Mouse (Mus musculus) lung, embryonic 16.5 days (tissue): Measurements from ENCODE around the gene Psmc3ip. TPM values are rescaled to one million over a fixed set of nuclear protein-coding genes. Genes with fewer than 3 reads are reported as not detected.

Experiments
- ATAC-seq: fragments of 200-750 bp; cut with Nextera tagmentation; 2 replicates; pipeline ENCODE4 v1.8.0; 2017; ENCODE audit warnings: low read depth, mild to moderate bottlenecking, moderate library complexity
- H3K27ac ChIP-seq: fragments of 300-500 bp; sonication (generic); 2 replicates; pipeline ENCODE4 v1.5.1; 2014; ENCODE audit warnings: mild to moderate bottlenecking, control low read depth, low read length
- H3K27me3 ChIP-seq: fragments of 300-500 bp; sonication (generic); 2 replicates; pipeline ENCODE4 v1.6.1; 2014; ENCODE audit warnings: low read depth, low read length, mixed read lengths; ENCODE audit not compliant: control insufficient read depth, insufficient read depth
- H3K36me3 ChIP-seq: fragments of 300-500 bp; sonication (generic); 2 replicates; pipeline ENCODE4 v1.6.1; 2014; ENCODE audit warnings: low read length; ENCODE audit not compliant: control insufficient read depth, insufficient read depth
- H3K4me1 ChIP-seq: fragments of 300-500 bp; sonication (generic); replicated peaks from 2 replicates; pipeline ENCODE4 v1.6.1; 2014; ENCODE audit warnings: low read length, mixed read lengths; ENCODE audit not compliant: control insufficient read depth, insufficient read depth
- H3K4me2 ChIP-seq: fragments of 300-500 bp; sonication (generic); 2 replicates; pipeline ENCODE4 v1.6.1; 2014; ENCODE audit warnings: low read depth, low read length, control low read depth
- H3K4me3 ChIP-seq: fragments of 300-500 bp; sonication (generic); 2 replicates; pipeline ENCODE4 v1.5.1; 2014; ENCODE audit warnings: mild to moderate bottlenecking, low read length, control low read depth
- H3K9ac ChIP-seq: fragments of 300-500 bp; sonication (generic); 2 replicates; pipeline ENCODE4 v1.6.1; 2014; ENCODE audit warnings: low read length, control low read depth
- H3K9me3 ChIP-seq: fragments of 300-500 bp; sonication (generic); 2 replicates; pipeline ENCODE4 v1.6.1; 2016; ENCODE audit warnings: low read length; ENCODE audit not compliant: control insufficient read depth
- WGBS: fragments of 180-500 bp; shearing (Covaris S2); extraction: QIAGEN DNeasy Blood & Tissue Kit; methylation state at CpG from one replicate; pipeline ENCODE4 v1.1.7; 2014; 5-methylcytosine and 5-hydroxymethylcytosine counted together
- polyA plus RNA-seq: library from polyadenylated mRNA; unstranded; fragments of >200 nt; fragmentation: Nextera tagmentation; extraction: Ambion mirVana; gene quantifications from 2 replicates; pipeline ENCODE4 v1.2.1, GENCODE M21; 2015

Gene Psmc3ip
- polyA plus RNA-seq, 1 experiment from 2014 or later = 32.3 TPM

DNA sequence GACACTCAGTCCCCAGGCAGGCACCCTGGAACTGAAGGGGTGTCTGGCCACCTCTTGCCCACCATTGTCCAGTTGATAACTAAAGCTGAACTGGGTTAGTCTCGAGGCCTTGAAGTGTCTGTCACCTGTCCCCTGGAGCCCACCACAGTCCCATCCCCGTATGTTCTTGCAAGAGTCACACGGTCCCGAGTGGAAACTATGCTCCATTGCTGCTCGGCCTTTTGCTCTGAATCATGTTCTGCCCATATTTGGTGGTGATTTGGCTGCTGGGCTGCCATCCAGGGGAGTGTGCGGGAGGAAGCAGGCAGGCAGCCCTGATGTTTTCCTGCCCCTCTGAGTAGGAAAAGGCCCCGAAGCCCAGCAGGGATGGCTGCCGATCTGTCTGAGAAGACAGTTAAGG, 35.1 kb downstream of the Psmc3ip start:
- Histone ChIP-seq H3K4me2 (no peak overlapping the region), H3K9ac (peak overlapping the region; percentile 40; the same call in 1 of the 2 replicates), H3K36me3 (no peaks in the 10 kb centered on the region), H3K4me1 (peaks cover 85% of the 10 kb centered on the region), H3K27me3 (no peaks in the 10 kb centered on the region), H3K27ac (peak overlapping the region; percentile 92), H3K4me3 (no peak overlapping the region), H3K9me3 (no peaks in the 10 kb centered on the region)
- 29% methylated on average over 8 of the region's 8 CpGs for WGBS
- ATAC-seq = no peak

DNA sequence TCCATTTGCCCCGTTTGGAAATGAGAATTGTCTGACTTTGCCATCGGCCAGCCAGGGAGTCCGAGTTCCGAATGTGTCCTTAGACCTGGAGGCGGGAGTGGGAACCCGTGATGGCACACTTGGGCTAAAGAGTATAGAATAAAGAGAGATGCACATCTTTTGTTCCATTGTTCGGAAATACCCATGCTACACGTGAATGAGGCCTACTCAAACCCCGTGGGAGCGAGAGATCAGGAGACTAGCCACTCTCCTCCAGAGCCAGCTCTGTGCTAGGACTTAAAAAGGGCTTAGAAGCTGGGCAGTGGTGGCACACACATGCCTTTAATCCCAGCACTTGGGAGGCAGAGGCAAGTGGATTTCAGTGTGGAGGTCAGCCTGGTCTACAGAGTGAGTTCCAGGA, 35.8 kb downstream of the Psmc3ip start:
- H3K4me1 ChIP-seq = peaks cover 85% of the 10 kb centered on the region
- no peak for ATAC-seq
- no peaks in the 10 kb centered on the region for H3K9me3 ChIP-seq
- H3K27ac ChIP-seq = peak overlapping the region; percentile 92
- 85% methylated on average over 10 of the region's 10 CpGs for WGBS
- no peak overlapping the region for H3K4me2 ChIP-seq
- H3K27me3 ChIP-seq = no peaks in the 10 kb centered on the region
- H3K4me3 ChIP-seq = no peak overlapping the region
- no peaks in the 10 kb centered on the region for H3K36me3 ChIP-seq
- H3K9ac ChIP-seq = no peak overlapping the region; the same call in 1 of the 2 replicates

DNA sequence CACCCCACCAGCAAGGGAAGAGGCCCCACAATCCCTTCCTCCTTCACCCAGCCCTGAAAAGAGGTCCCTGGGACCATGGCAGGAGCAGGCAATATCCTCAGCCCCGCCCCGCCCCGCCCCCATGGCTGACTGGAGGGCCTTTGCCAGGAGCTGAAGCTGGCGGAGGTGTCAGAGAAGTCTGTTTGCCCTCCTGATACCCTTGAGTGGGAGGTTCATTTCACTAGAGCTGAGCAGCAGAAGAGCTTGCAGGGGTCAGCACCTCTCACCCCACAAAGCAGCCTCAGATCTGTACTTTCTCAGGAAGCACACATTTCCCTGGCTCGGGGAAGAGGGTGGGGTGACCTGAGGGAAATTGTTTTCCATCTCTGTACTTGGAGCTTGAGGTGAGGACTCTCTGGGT, 36.5 kb downstream of the Psmc3ip start:
- Histone ChIP-seq H3K4me1 (peaks cover 79% of the 10 kb centered on the region), H3K36me3 (peaks cover 5% of the 10 kb centered on the region; the same call in 1 of the 2 replicates), H3K4me3 (no peak overlapping the region), H3K9me3 (peaks cover 2% of the 10 kb centered on the region; the same call in 1 of the 2 replicates), H3K27ac (peak overlapping the region; percentile 92), H3K27me3 (no peaks in the 10 kb centered on the region), H3K9ac (0 out of 2 replicates have a peak overlapping the region, but pooled peaks have one; percentile 21), H3K4me2 (no peak overlapping the region)
- no peak for ATAC-seq
- 52% methylated on average over 5 of the region's 5 CpGs for WGBS

GRCm38 (mm10) chr11:101057860-101058259, 37.4 kb downstream of the Psmc3ip start:
- H3K27me3 ChIP-seq = no peaks in the 10 kb centered on the region
- WGBS = 25% methylated on average over 5 of the region's 5 CpGs
- H3K4me3 ChIP-seq = no peak overlapping the region
- H3K9ac ChIP-seq = no peak overlapping the region; the same call in 1 of the 2 replicates
- no peak overlapping the region for H3K4me2 ChIP-seq
- peaks cover 6% of the 10 kb centered on the region for H3K36me3 ChIP-seq
- H3K9me3 ChIP-seq = peaks cover 2% of the 10 kb centered on the region; the same call in 1 of the 2 replicates
- H3K27ac ChIP-seq = peak overlapping the region; percentile 95
- ATAC-seq = peak; percentile 27; the same call in 1 of the 2 replicates
- peaks cover 72% of the 10 kb centered on the region for H3K4me1 ChIP-seq

- WGBS = 13% methylated on average over 8 of the region's 8 CpGs
- peaks cover 68% of the 10 kb centered on the region for H3K4me1 ChIP-seq
- H3K9me3 ChIP-seq = peaks cover 2% of the 10 kb centered on the region; the same call in 1 of the 2 replicates
- H3K4me3 ChIP-seq = no peak overlapping the region
- no peaks in the 10 kb centered on the region for H3K27me3 ChIP-seq
- H3K9ac ChIP-seq = peak overlapping the region; percentile 52
- H3K4me2 ChIP-seq = peak overlapping the region; percentile 26
- peak; percentile 91 for ATAC-seq
- peak overlapping the region; percentile 95 for H3K27ac ChIP-seq
- peaks cover 6% of the 10 kb centered on the region for H3K36me3 ChIP-seq
These were observed 38.4 kb downstream of the Psmc3ip start for GRCm38 (mm10) chr11:101056885-101057284.

DNA sequence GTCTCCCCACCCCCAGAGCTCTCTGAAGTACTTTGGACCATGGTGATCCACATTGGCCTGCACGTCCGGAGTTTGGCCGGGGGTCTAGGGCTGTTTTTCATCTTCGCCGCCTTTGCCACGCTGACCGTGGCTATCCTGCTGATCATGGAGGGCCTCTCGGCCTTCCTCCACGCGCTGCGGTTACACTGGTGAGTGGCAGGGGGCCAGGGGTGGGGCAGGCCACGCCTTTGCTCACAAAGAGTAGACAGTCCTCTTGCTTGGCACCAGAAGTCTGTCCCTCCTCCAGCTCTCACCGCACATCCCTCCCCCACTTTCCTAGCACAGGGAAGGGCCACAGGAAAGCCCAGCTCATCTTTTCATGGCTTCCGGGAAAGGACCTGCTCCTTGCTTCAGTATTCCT, 39.8 kb downstream of the Psmc3ip start:
- H3K27me3 ChIP-seq = no peaks in the 10 kb centered on the region
- peaks cover 59% of the 10 kb centered on the region for H3K4me1 ChIP-seq
- H3K36me3 ChIP-seq = peaks cover 10% of the 10 kb centered on the region
- no peak overlapping the region for H3K9ac ChIP-seq
- no peak for ATAC-seq
- H3K27ac ChIP-seq = peak overlapping the region; percentile 95
- no peak overlapping the region for H3K4me3 ChIP-seq
- peaks cover 2% of the 10 kb centered on the region; the same call in 1 of the 2 replicates for H3K9me3 ChIP-seq
- 58% methylated on average over 14 of the region's 14 CpGs for WGBS
- H3K4me2 ChIP-seq = no peak overlapping the region

DNA sequence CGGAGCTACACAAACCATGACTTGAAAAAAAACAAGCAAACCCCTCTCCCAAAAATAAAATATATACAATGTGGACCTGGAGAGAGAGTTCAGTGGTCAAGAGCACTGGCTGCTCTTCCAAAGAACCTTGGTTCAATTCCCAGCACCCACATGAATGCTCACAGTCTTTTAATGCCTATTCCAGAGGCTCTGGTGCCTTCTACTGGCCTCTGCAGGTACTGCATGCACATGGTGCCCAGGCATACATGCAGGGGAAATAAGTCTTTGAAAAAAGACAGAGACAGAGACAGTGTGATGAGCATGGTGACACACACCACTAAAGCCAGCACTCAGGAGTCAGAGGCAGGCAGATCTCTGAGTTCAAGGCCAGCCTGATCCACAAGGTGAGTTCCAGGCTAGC, 41.3 kb downstream of the Psmc3ip start:
- Histone ChIP-seq H3K9me3 (peaks cover 2% of the 10 kb centered on the region; the same call in 1 of the 2 replicates), H3K4me1 (peaks cover 46% of the 10 kb centered on the region), H3K27ac (no peak overlapping the region), H3K4me3 (no peak overlapping the region), H3K27me3 (no peaks in the 10 kb centered on the region), H3K9ac (no peak overlapping the region), H3K36me3 (peaks cover 16% of the 10 kb centered on the region), H3K4me2 (no peak overlapping the region)
- ATAC-seq = no peak
- WGBS = 96% methylated on average over 1 of the region's 1 CpGs

DNA sequence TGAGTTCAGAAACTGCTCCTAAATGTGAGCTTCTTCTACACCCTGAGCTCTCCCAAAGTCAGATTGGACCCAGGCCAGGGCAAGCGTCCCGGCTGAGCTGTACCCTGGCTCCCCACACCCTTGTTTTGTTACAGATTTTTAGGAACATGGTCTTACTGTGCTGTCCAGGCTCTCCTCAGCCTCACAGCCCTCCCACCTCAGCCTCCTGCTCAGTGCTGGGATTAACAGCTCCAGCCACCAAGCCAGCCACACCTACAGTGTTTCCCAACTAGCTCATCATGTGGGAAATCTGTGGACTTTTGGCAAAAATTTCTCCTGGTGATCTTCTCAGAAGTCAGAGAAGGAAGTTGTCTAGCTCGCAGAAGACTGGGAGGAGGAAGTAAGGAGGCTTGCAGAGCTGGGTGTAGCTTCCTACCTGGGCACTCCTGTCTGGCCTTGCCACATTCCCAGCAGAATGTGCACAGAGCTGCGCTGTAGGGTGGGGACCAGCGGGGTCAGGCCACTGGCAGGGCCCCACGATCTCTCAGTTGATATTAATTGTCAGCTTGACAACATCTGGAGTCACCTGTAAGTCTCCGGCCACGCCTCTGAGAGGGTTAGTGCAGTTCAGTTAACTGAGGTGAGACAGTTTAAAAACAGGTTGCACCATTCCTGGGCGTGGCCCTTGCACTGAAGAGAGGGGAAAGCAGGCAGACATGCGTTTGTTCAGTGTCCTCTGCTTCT, 42.3 kb downstream of the Psmc3ip start:
- H3K27me3 ChIP-seq = no peaks in the 10 kb centered on the region
- peak overlapping the region; percentile 36; the same call in 1 of the 2 replicates for H3K9ac ChIP-seq
- H3K4me3 ChIP-seq = no peak overlapping the region
- peak overlapping the region; percentile 73 for H3K27ac ChIP-seq
- peaks cover 2% of the 10 kb centered on the region; the same call in 1 of the 2 replicates for H3K9me3 ChIP-seq
- no peak for ATAC-seq
- H3K4me1 ChIP-seq = peaks cover 36% of the 10 kb centered on the region
- 72% methylated on average over 10 of the region's 10 CpGs for WGBS
- H3K36me3 ChIP-seq = peaks cover 20% of the 10 kb centered on the region
- H3K4me2 ChIP-seq = no peak overlapping the region

- no peak for ATAC-seq
- no peaks in the 10 kb centered on the region for H3K27me3 ChIP-seq
- H3K9ac ChIP-seq = no peak overlapping the region
- H3K9me3 ChIP-seq = peaks cover 2% of the 10 kb centered on the region; the same call in 1 of the 2 replicates
- H3K4me1 ChIP-seq = peaks cover 23% of the 10 kb centered on the region
- 76% methylated on average over 8 of the region's 8 CpGs for WGBS
- peaks cover 20% of the 10 kb centered on the region for H3K36me3 ChIP-seq
- no peak overlapping the region for H3K4me3 ChIP-seq
- no peak overlapping the region for H3K4me2 ChIP-seq
- H3K27ac ChIP-seq = no peak overlapping the region
These were observed 43.6 kb downstream of the Psmc3ip start for GRCm38 (mm10) chr11:101051617-101052016.
